In the genomic region with DNA sequence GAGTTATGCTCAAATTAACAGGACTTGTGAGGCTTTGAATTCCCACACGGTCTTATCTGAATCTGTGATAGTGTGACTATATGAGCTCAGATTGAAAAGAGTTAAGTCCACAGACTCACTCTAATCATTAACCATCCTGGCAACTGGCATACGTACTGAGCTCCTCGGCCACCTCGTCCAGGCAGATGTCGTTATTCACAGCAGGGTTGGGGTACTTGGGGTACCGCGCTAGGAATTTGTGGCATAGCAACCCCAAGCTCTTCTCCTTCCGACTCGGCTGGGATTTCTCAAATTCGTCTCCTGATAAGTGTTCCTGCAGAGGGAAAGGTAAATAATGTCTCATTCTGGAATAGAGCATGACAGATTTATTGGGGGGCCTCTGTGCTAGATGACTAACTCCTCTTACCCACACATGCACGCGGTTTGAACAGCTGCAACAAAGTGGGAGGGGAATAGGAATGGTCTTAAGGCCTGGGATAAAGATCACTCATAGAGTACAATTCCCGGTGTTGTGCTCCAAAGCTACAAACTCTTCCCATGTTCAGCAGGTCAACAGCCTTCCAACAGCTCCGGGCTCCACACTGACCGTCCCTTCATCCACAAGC, we compare ENCODE assay signal across 18 mouse cellular contexts. TPM values are rescaled to one million over a fixed set of nuclear protein-coding genes. Genes with fewer than 3 reads are reported as not detected.
A peak's percentile ranks its signal among the peaks of the same experiment; 100 is the strongest.
DNase-seq lines count a peak whose midpoint lies in the region; ATAC-seq and TF ChIP-seq lines count a peak whose summit lies in the region.
"Had no signal": no experiment of that assay in that cellular context is flagged by ENCODE, and none has a peak within 500 bp of the region (broad histone marks: within the 10 kb centered on the region; RNA-seq: fewer than 3 reads in every experiment).

No protein-coding gene starts in this region.

- TF ChIP-seq EP300 in liver, embryonic 14.5 days (IDR thresholded peaks at IDR 0.05; ENCODE audit: low read depth): no peak
- no peak for TF ChIP-seq EP300 in stomach, postnatal 0 days (optimal IDR thresholded peaks at IDR 0.05)

- H3K79me2 ChIP-seq in liver, adult 2 months (ENCODE audit: control insufficient read depth, insufficient read depth, low read length): peaks cover 3% of the 10 kb centered on the region; the same call in 1 of the 2 replicates

- peaks cover 37% of the 10 kb centered on the region for H3K36me3 ChIP-seq in embryonic facial prominence, embryonic 15.5 days
- peaks cover 62% of the 10 kb centered on the region for H3K36me3 ChIP-seq in embryonic facial prominence, embryonic 10.5 days (replicated peaks)
- H3K36me3 ChIP-seq in liver, adult 2 months (ENCODE audit: control insufficient read depth, insufficient read depth, low read length): peaks cover 8% of the 10 kb centered on the region; the same call in 1 of the 2 replicates
- H3K36me3 ChIP-seq in liver, embryonic 11.5 days (ENCODE audit: control insufficient read depth, insufficient read depth, low read length): peaks cover 35% of the 10 kb centered on the region
- peaks cover 67% of the 10 kb centered on the region for H3K36me3 ChIP-seq in liver, embryonic 14.5 days (replicated peaks; ENCODE audit: control insufficient read depth, insufficient read depth, low read depth)
- H3K36me3 ChIP-seq in stomach, postnatal 0 days (ENCODE audit: control insufficient read depth, insufficient read depth, low read length): peaks cover 12% of the 10 kb centered on the region; the same call in 1 of the 2 replicates
- H3K36me3 ChIP-seq in forebrain, postnatal 0 days (ENCODE audit: insufficient read depth): no peaks in the 10 kb centered on the region

- no peak for ATAC-seq in embryonic facial prominence, embryonic 15.5 days (ENCODE audit: insufficient number of reproducible peaks, low FRiP score, low TSS enrichment, low read depth)
- ATAC-seq in liver, embryonic 11.5 days (replicated peaks; ENCODE audit: low FRiP score): no peak
- no peak for ATAC-seq in liver, embryonic 14.5 days (ENCODE audit: insufficient read depth)
- ATAC-seq in stomach, postnatal 0 days (ENCODE audit: low FRiP score, low TSS enrichment): no peak
- ATAC-seq in forebrain, postnatal 0 days: no peak
- ATAC-seq: inflammation-experienced regulatory T-cells, adult 6 months; midbrain, embryonic 13.5 days had no signal

- DNase-seq in embryonic facial prominence, embryonic 10.5 days (ENCODE audit: low spot score): no peak
- peak; percentile 91 for DNase-seq in liver, adult 2 months (ENCODE audit: extremely low read depth, low read depth, low spot score)
- DNase-seq in liver, embryonic 11.5 days (ENCODE audit: low spot score): no peak
- no peak for DNase-seq in liver, embryonic 14.5 days (ENCODE audit: low read depth in 3 of 3, low spot score in 3 of 3)
- peak; percentile 26 for DNase-seq in stomach, postnatal 0 days (ENCODE audit: low spot score)
- DNase-seq in forebrain, postnatal 0 days: no peak
- no peak for DNase-seq in right cerebral cortex, postnatal 10 days (ENCODE audit: low spot score in 2 of 2)
- DNase-seq: adrenal gland, postnatal 36 days; cerebellum, postnatal 14 days; lung, postnatal 4 days; right cerebral cortex, adult 18-20 months; thymus, adult 2 months had no signal

- H3K4me3 ChIP-seq in embryonic facial prominence, embryonic 15.5 days (replicated peaks): no peak overlapping the region
- no peak overlapping the region for H3K4me3 ChIP-seq in embryonic facial prominence, embryonic 10.5 days
- H3K4me3 ChIP-seq in liver, adult 2 months (ENCODE audit: insufficient read depth, low read depth, low read length): peak overlapping the region; percentile 70
- H3K4me3 ChIP-seq in liver, embryonic 11.5 days (ENCODE audit: low read depth, low read length): no peak overlapping the region
- H3K4me3 ChIP-seq in liver, embryonic 14.5 days (ENCODE audit: insufficient read depth in 1 of 2, low read depth in 2 of 2, low read length in 2 of 2): no peak overlapping the region; a peak in 1 of 4 replicates
- H3K4me3 ChIP-seq in stomach, postnatal 0 days (ENCODE audit: low read depth, low read length): no peak overlapping the region
- no peak overlapping the region for H3K4me3 ChIP-seq in forebrain, postnatal 0 days (ENCODE audit: low read depth, low read length)
- H3K4me3 ChIP-seq: hindbrain, embryonic 10.5 days; limb, embryonic 15.5 days; midbrain, embryonic 13.5 days had no signal

- no peaks in the 10 kb centered on the region for H3K9me3 ChIP-seq in embryonic facial prominence, embryonic 15.5 days (replicated peaks)
- H3K9me3 ChIP-seq in embryonic facial prominence, embryonic 10.5 days: no peaks in the 10 kb centered on the region
- no peaks in the 10 kb centered on the region for H3K9me3 ChIP-seq in liver, embryonic 11.5 days (ENCODE audit: control insufficient read depth, low read length)
- no peaks in the 10 kb centered on the region for H3K9me3 ChIP-seq in liver, embryonic 14.5 days (ENCODE audit: control insufficient read depth, low read length)
- H3K9me3 ChIP-seq in stomach, postnatal 0 days (ENCODE audit: control insufficient read depth, low read length): no peaks in the 10 kb centered on the region
- no peaks in the 10 kb centered on the region for H3K9me3 ChIP-seq in forebrain, postnatal 0 days (ENCODE audit: low read length)
- H3K9me3 ChIP-seq: hindbrain, embryonic 10.5 days; limb, embryonic 15.5 days; midbrain, embryonic 13.5 days had no signal

- 0 out of 2 replicates have a peak overlapping the region, but pooled peaks have one; percentile 17 for H3K4me2 ChIP-seq in embryonic facial prominence, embryonic 15.5 days (replicated peaks)
- H3K4me2 ChIP-seq in liver, embryonic 11.5 days: no peak overlapping the region
- peak overlapping the region; percentile 96 for H3K4me2 ChIP-seq in liver, embryonic 14.5 days (ENCODE audit: low read depth)
- H3K4me2 ChIP-seq in stomach, postnatal 0 days (replicated peaks; ENCODE audit: low read depth): peak overlapping the region; percentile 12; the same call in 1 of the 2 replicates
- no peak overlapping the region for H3K4me2 ChIP-seq in forebrain, postnatal 0 days (ENCODE audit: low read depth)
- H3K4me2 ChIP-seq: limb, embryonic 15.5 days; midbrain, embryonic 13.5 days had no signal

- TF ChIP-seq POLR2A in liver, adult 2 months (IDR thresholded peaks at IDR 0.05; ENCODE audit: extremely low read depth, insufficient read depth, low read length): peak; percentile 68

- H3K4me1 ChIP-seq in embryonic facial prominence, embryonic 15.5 days: peaks cover 19% of the 10 kb centered on the region; the same call in 1 of the 2 replicates
- peaks cover 17% of the 10 kb centered on the region for H3K4me1 ChIP-seq in embryonic facial prominence, embryonic 10.5 days
- H3K4me1 ChIP-seq in liver, adult 2 months (ENCODE audit: control insufficient read depth, insufficient read depth, low read length): peaks cover 29% of the 10 kb centered on the region
- peaks cover 19% of the 10 kb centered on the region for H3K4me1 ChIP-seq in liver, embryonic 11.5 days (replicated peaks; ENCODE audit: control insufficient read depth, insufficient read depth, low read length)
- H3K4me1 ChIP-seq in liver, embryonic 14.5 days (replicated peaks; ENCODE audit: control insufficient read depth in 2 of 2, insufficient read depth in 2 of 2, low read length in 1 of 2): peaks cover 12 to 13% of the 10 kb centered on the region in 2 experiments
- H3K4me1 ChIP-seq in stomach, postnatal 0 days (replicated peaks; ENCODE audit: control insufficient read depth, insufficient read depth): no peaks in the 10 kb centered on the region
- H3K4me1 ChIP-seq in forebrain, postnatal 0 days (ENCODE audit: insufficient read depth): no peaks in the 10 kb centered on the region

- 79% methylated on average over 15 of the region's 15 CpGs for WGBS in embryonic facial prominence, embryonic 15.5 days
- 95% methylated on average over 15 of the region's 15 CpGs for WGBS in embryonic facial prominence, embryonic 10.5 days
- WGBS in liver, adult 2 months: 21% methylated on average over 15 of the region's 15 CpGs
- WGBS in liver, embryonic 11.5 days: 79% methylated on average over 15 of the region's 15 CpGs
- 85% methylated on average over 15 of the region's 15 CpGs for WGBS in liver, embryonic 14.5 days (ENCODE audit: insufficient replicate concordance)
- WGBS in stomach, postnatal 0 days: 28% methylated on average over 15 of the region's 15 CpGs
- 84% methylated on average over 15 of the region's 15 CpGs for WGBS in forebrain, postnatal 0 days

- no peak for TF ChIP-seq CTCF in liver, adult 2 months (IDR thresholded peaks at IDR 0.05; ENCODE audit: low read depth, low read length)
- no peak for TF ChIP-seq CTCF in liver, embryonic 14.5 days (IDR thresholded peaks at IDR 0.05; ENCODE audit: low read depth)
- no peak for TF ChIP-seq CTCF in stomach, postnatal 0 days (IDR thresholded peaks at IDR 0.05; ENCODE audit: low read depth)
- TF ChIP-seq CTCF in forebrain, postnatal 0 days (IDR thresholded peaks at IDR 0.05; ENCODE audit: low read depth): no peak

- peaks cover 7% of the 10 kb centered on the region; the same call in 1 of the 2 replicates for H3K27me3 ChIP-seq in embryonic facial prominence, embryonic 15.5 days
- H3K27me3 ChIP-seq in embryonic facial prominence, embryonic 10.5 days (replicated peaks; ENCODE audit: low read depth, poor library complexity, severe bottlenecking): peaks cover 11% of the 10 kb centered on the region
- H3K27me3 ChIP-seq in liver, adult 2 months (ENCODE audit: control insufficient read depth, insufficient read depth, low read length): no peaks in the 10 kb centered on the region
- no peaks in the 10 kb centered on the region for H3K27me3 ChIP-seq in liver, embryonic 11.5 days (replicated peaks; ENCODE audit: control insufficient read depth, insufficient read depth, low read length)
- peaks cover 1% of the 10 kb centered on the region for H3K27me3 ChIP-seq in liver, embryonic 14.5 days (ENCODE audit: control insufficient read depth, insufficient read depth, low read length)
- H3K27me3 ChIP-seq in stomach, postnatal 0 days (ENCODE audit: control insufficient read depth, insufficient read depth, low read length): no peaks in the 10 kb centered on the region
- H3K27me3 ChIP-seq in forebrain, postnatal 0 days (ENCODE audit: insufficient read depth, low read length): peaks cover 6% of the 10 kb centered on the region

- no peak overlapping the region for H3K27ac ChIP-seq in embryonic facial prominence, embryonic 15.5 days (replicated peaks)
- no peak overlapping the region for H3K27ac ChIP-seq in embryonic facial prominence, embryonic 10.5 days (replicated peaks)
- H3K27ac ChIP-seq in liver, adult 2 months (replicated peaks; ENCODE audit: insufficient read depth, low read depth, low read length): peak overlapping the region; percentile 100
- H3K27ac ChIP-seq in liver, embryonic 11.5 days (ENCODE audit: low read depth, low read length): no peak overlapping the region
- H3K27ac ChIP-seq in liver, embryonic 14.5 days: no peak overlapping the region
- H3K27ac ChIP-seq in stomach, postnatal 0 days (replicated peaks): peak overlapping the region; percentile 58; the same call in 1 of the 2 replicates
- no peak overlapping the region for H3K27ac ChIP-seq in forebrain, postnatal 0 days (ENCODE audit: low read depth, low read length)
- H3K27ac ChIP-seq: hindbrain, embryonic 10.5 days; limb, embryonic 15.5 days; midbrain, embryonic 13.5 days had no signal

- H3K9ac ChIP-seq in embryonic facial prominence, embryonic 15.5 days: no peak overlapping the region
- H3K9ac ChIP-seq in liver, adult 2 months (ENCODE audit: low read depth, low read length): peak overlapping the region; percentile 97
- H3K9ac ChIP-seq in liver, embryonic 11.5 days (ENCODE audit: low read depth, low read length): no peak overlapping the region
- no peak overlapping the region for H3K9ac ChIP-seq in liver, embryonic 14.5 days (replicated peaks)
- H3K9ac ChIP-seq in stomach, postnatal 0 days (ENCODE audit: low read length): 0 out of 2 replicates have a peak overlapping the region, but pooled peaks have one; percentile 4
- no peak overlapping the region for H3K9ac ChIP-seq in forebrain, postnatal 0 days
- H3K9ac ChIP-seq: limb, embryonic 15.5 days; midbrain, embryonic 13.5 days had no signal

RNA-seq across cellular contexts. Expression of a gene that starts 3.5 kb away (rescaled TPM):
- 18.8 and 20.5 TPM in 2 replicates for polyA plus RNA-seq in embryonic facial prominence, embryonic 15.5 days (2015; fragmentation: Nextera tagmentation; extraction: Ambion mirVana)
- 15.7 and 16.8 TPM in 2 replicates for polyA plus RNA-seq in embryonic facial prominence, embryonic 10.5 days (2016; fragmentation: Nextera tagmentation; extraction: Ambion mirVana)
- total RNA-seq in liver, adult 2 months (2014; rRNA removed): 0.83 and 1.1 TPM in 2 replicates
- polyA plus RNA-seq in liver, adult 2 months (2012; rRNA removed): 1.3 and 2.6 TPM in 2 replicates
- polyA plus RNA-seq in liver, embryonic 11.5 days (2014; fragmentation: Nextera tagmentation; extraction: Ambion mirVana): 37.2 and 37.8 TPM in 2 replicates
- polyA plus RNA-seq in liver, embryonic 14.5 days (2012; rRNA removed): 23.6 and 25.9 TPM in 2 replicates
- 28.2 and 32.0 TPM in 2 replicates for polyA plus RNA-seq in liver, embryonic 14.5 days (2014; fragmentation: Nextera tagmentation; extraction: Ambion mirVana)
- 4.5 and 5.0 TPM in 2 replicates for polyA plus RNA-seq in stomach, postnatal 0 days (2015; fragmentation: Nextera tagmentation; extraction: Ambion mirVana)
- 0.92 and 2.0 TPM in 2 replicates for total RNA-seq in forebrain, postnatal 0 days (2014; rRNA removed)
- polyA plus RNA-seq in forebrain, postnatal 0 days (2015; fragmentation: Nextera tagmentation; extraction: Ambion mirVana): 1.0 and 1.1 TPM in 2 replicates

RNA-seq across cellular contexts. Expression of a gene that starts 30.1 kb away (rescaled TPM):
- 101 and 131 TPM in 2 replicates for polyA plus RNA-seq in embryonic facial prominence, embryonic 15.5 days (2015; fragmentation: Nextera tagmentation; extraction: Ambion mirVana)
- polyA plus RNA-seq in embryonic facial prominence, embryonic 10.5 days (2016; fragmentation: Nextera tagmentation; extraction: Ambion mirVana): 0.57 and 1.1 TPM in 2 replicates
- total RNA-seq in liver, adult 2 months (2014; rRNA removed): 16.8 and 44.6 TPM in 2 replicates
- polyA plus RNA-seq in liver, adult 2 months (2012; rRNA removed): 10.9 and 11.4 TPM in 2 replicates
- 5.1 and 14.4 TPM in 2 replicates for polyA plus RNA-seq in liver, embryonic 11.5 days (2014; fragmentation: Nextera tagmentation; extraction: Ambion mirVana)
- polyA plus RNA-seq in liver, embryonic 14.5 days (2012; rRNA removed): 0.07 TPM in 1 of 2 replicates, not detected in the other
- polyA plus RNA-seq in liver, embryonic 14.5 days (2014; fragmentation: Nextera tagmentation; extraction: Ambion mirVana): 0.30 TPM in 1 of 2 replicates, not detected in the other
- polyA plus RNA-seq in stomach, postnatal 0 days (2015; fragmentation: Nextera tagmentation; extraction: Ambion mirVana): 0.22 and 0.73 TPM in 2 replicates
- total RNA-seq in forebrain, postnatal 0 days (2014; rRNA removed): 1.2 TPM in 1 of 2 replicates, not detected in the other
- not detected in 2 replicates for polyA plus RNA-seq in forebrain, postnatal 0 days (2015; fragmentation: Nextera tagmentation; extraction: Ambion mirVana)
- total RNA-seq: adrenal gland, postnatal 36 days; layer of hippocampus, adult 18-20 months had no signal
- polyA plus RNA-seq: hindbrain, embryonic 10.5 days; inflammation-experienced regulatory T-cells, adult 6 months had no signal

RNA-seq across cellular contexts. Expression of a gene that starts 30.6 kb away (rescaled TPM):
- 22.1 and 23.4 TPM in 2 replicates for polyA plus RNA-seq in embryonic facial prominence, embryonic 15.5 days (2015; fragmentation: Nextera tagmentation; extraction: Ambion mirVana)
- polyA plus RNA-seq in embryonic facial prominence, embryonic 10.5 days (2016; fragmentation: Nextera tagmentation; extraction: Ambion mirVana): 11.5 and 13.2 TPM in 2 replicates
- 11.1 and 25.3 TPM in 2 replicates for total RNA-seq in liver, adult 2 months (2014; rRNA removed)
- polyA plus RNA-seq in liver, adult 2 months (2012; rRNA removed): 17.6 and 18.4 TPM in 2 replicates
- polyA plus RNA-seq in liver, embryonic 11.5 days (2014; fragmentation: Nextera tagmentation; extraction: Ambion mirVana): 6.2 TPM in 2 replicates
- 1.3 and 1.5 TPM in 2 replicates for polyA plus RNA-seq in liver, embryonic 14.5 days (2012; rRNA removed)
- polyA plus RNA-seq in liver, embryonic 14.5 days (2014; fragmentation: Nextera tagmentation; extraction: Ambion mirVana): 1.6 and 2.0 TPM in 2 replicates
- polyA plus RNA-seq in stomach, postnatal 0 days (2015; fragmentation: Nextera tagmentation; extraction: Ambion mirVana): 6.0 TPM in 2 replicates
- total RNA-seq in forebrain, postnatal 0 days (2014; rRNA removed): 44.0 and 46.9 TPM in 2 replicates
- 8.5 and 16.3 TPM in 2 replicates for polyA plus RNA-seq in forebrain, postnatal 0 days (2015; fragmentation: Nextera tagmentation; extraction: Ambion mirVana)

Comparison
In these comparisons a context has a peak if more than half of its experiments do, and no peak if none do; other contexts are left out.
1. H3K27ac ChIP-seq: peak in liver, adult 2 months (single experiment) and stomach, postnatal 0 days (single experiment); none in embryonic facial prominence, embryonic 15.5 days (single experiment), embryonic facial prominence, embryonic 10.5 days (single experiment), liver, embryonic 11.5 days (single experiment), liver, embryonic 14.5 days (single experiment) and forebrain, postnatal 0 days (single experiment).
2. H3K4me2 ChIP-seq: peak in embryonic facial prominence, embryonic 15.5 days (single experiment), liver, embryonic 14.5 days (single experiment) and stomach, postnatal 0 days (single experiment); none in liver, embryonic 11.5 days (single experiment) and forebrain, postnatal 0 days (single experiment).
3. H3K9ac ChIP-seq: peak in liver, adult 2 months (single experiment) and stomach, postnatal 0 days (single experiment); none in embryonic facial prominence, embryonic 15.5 days (single experiment), liver, embryonic 11.5 days (single experiment), liver, embryonic 14.5 days (single experiment) and forebrain, postnatal 0 days (single experiment).
4. DNase-seq: peak in liver, adult 2 months (single experiment) and stomach, postnatal 0 days (single experiment); none in embryonic facial prominence, embryonic 10.5 days (single experiment), liver, embryonic 11.5 days (single experiment), liver, embryonic 14.5 days (0 of 3), forebrain, postnatal 0 days (single experiment) and right cerebral cortex, postnatal 10 days (0 of 2).